Mouse (Mus musculus): ENCODE measurements around the gene N4bp2l2.

Gene N4bp2l2

GRCm38 (mm10) chr5:150566226-150566625 lies 99.8 kb downstream of the N4bp2l2 start:
- DNase-seq (ENCODE audit: low spot score in 2 of 2): peak in 1 of 2 experiments; percentile 26

GRCm38 (mm10) chr5:150564426-150564825 lies 101.6 kb downstream of the N4bp2l2 start:
- DNase-seq (ENCODE audit: low spot score in 2 of 2): no peak

GRCm38 (mm10) chr5:150561783-150562182 lies 104.2 kb downstream of the N4bp2l2 start:
- DNase-seq (ENCODE audit: low spot score in 2 of 2): no peak

GRCm38 (mm10) chr5:150561376-150561775 lies 104.6 kb downstream of the N4bp2l2 start:
- DNase-seq (ENCODE audit: low spot score in 2 of 2): no peak

- DNase-seq (ENCODE audit: low spot score in 2 of 2): no peak
These were observed 105.1 kb downstream of the N4bp2l2 start for GRCm38 (mm10) chr5:150560851-150561250.

- DNase-seq (ENCODE audit: low spot score in 2 of 2): no peak
These were observed 106.4 kb downstream of the N4bp2l2 start for GRCm38 (mm10) chr5:150559519-150560103.
